Mouse (Mus musculus): Measurements from ENCODE around the gene Ppp1r9b.

- TF ChIP-seq CTCF (IDR thresholded peaks at IDR 0.05) (peak; percentile 69), POLR2A (IDR thresholded peaks at IDR 0.05; ENCODE audit: insufficient read depth, low read depth, low read length) (no peak)
Measured at GRCm38 (mm10) chr11:94970210-94970943, 20.5 kb upstream of the Ppp1r9b start.

Measured in heart, adult 2 months (tissue).